Mouse (Mus musculus) lung, adult 2 months (tissue): ENCODE measurements at regions not wholly inside any gene's neighbourhood (a gene's known extent, or its start where the extent isn't known, plus 50 kb on each side); places are given as distances from the start of the nearest gene placed in this dataset.

Experiments
- CTCF ChIP-seq: fragments of 200-500 bp; IDR thresholded peaks from 2 replicates; pipeline ENCODE4 v1.5.1; 2011; ENCODE audit warnings: mild to moderate bottlenecking, low read length, control low read depth; ENCODE audit not compliant: insufficient read depth
- POLR2A ChIP-seq: fragments of 200-500 bp; IDR thresholded peaks from 2 replicates; pipeline ENCODE4 v1.6.1; 2011; ENCODE audit warnings: low read depth, mild to moderate bottlenecking, control low read depth, low read length, borderline replicate concordance; ENCODE audit errors: extremely low read depth

DNA sequence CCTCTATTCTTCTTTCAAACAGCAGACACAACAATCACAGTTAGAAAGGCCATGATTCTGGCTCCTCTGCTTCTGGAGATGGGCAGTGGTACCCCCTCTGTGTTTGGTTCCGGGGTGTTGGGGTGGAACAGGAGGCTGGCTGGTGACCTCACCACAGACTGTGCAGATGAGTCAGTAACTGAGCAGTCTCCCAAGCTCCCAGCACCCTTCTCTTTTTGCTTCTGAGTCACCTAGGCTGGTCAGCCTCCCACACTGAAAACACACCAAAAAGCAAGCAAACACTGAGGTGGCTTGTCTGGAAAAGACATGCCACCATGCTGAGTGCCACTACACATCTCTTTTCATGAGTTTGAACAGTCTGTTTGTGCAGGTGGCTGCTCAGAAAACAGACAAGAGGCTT lies 185.1 kb upstream of the Slc7a14 start:
- TF ChIP-seq CTCF = no peak
- TF ChIP-seq POLR2A = no peak
